Mouse (Mus musculus) kidney, embryonic 14.5 days (tissue): ENCODE measurements around the gene Rxrb. TPM values are rescaled to one million over a fixed set of nuclear protein-coding genes. Genes with fewer than 3 reads are reported as not detected.

Experiments used
- ATAC-seq: fragments of 200-750 bp; cut with Nextera tagmentation; 2 replicates; pipeline ENCODE4 v1.8.0; 2017; ENCODE audit warnings: moderate number of reproducible peaks, mild to moderate bottlenecking, moderate TSS enrichment, moderate library complexity; ENCODE audit not compliant: low FRiP score, low TSS enrichment
- H3K27ac ChIP-seq: fragments of 300-500 bp; sonication (generic); 2 replicates; pipeline ENCODE4 v1.5.1; 2014; ENCODE audit warnings: low read depth, mild to moderate bottlenecking, low read length, moderate library complexity, mixed read lengths
- H3K27me3 ChIP-seq: fragments of 300-500 bp; sonication (generic); 2 replicates; pipeline ENCODE4 v1.6.1; 2014; ENCODE audit warnings: mild to moderate bottlenecking, low read length; ENCODE audit not compliant: control insufficient read depth, insufficient read depth
- H3K36me3 ChIP-seq: fragments of 300-500 bp; sonication (generic); 2 replicates; pipeline ENCODE4 v1.6.1; 2014; ENCODE audit warnings: low read length, mixed read lengths; ENCODE audit not compliant: control insufficient read depth, insufficient read depth
- H3K4me1 ChIP-seq: fragments of 300-500 bp; sonication (generic); 2 replicates; pipeline ENCODE4 v1.6.1; 2014; ENCODE audit warnings: low read length, mixed read lengths; ENCODE audit not compliant: control insufficient read depth, insufficient read depth
- H3K4me2 ChIP-seq: fragments of 300-500 bp; sonication (generic); replicated peaks from 2 replicates; pipeline ENCODE4 v1.6.1; 2014; ENCODE audit warnings: low read depth, mild to moderate bottlenecking, low read length
- H3K4me3 ChIP-seq: fragments of 300-500 bp; sonication (generic); 2 replicates; pipeline ENCODE4 v1.5.1; 2014; ENCODE audit warnings: mild to moderate bottlenecking, low read length
- H3K9ac ChIP-seq: fragments of 300-500 bp; sonication (generic); 2 replicates; pipeline ENCODE4 v1.6.1; 2014; ENCODE audit warnings: low read depth, mild to moderate bottlenecking, low read length, moderate library complexity
- H3K9me3 ChIP-seq: fragments of 300-500 bp; sonication (generic); 2 replicates; pipeline ENCODE4 v1.6.1; 2016; ENCODE audit warnings: low read length; ENCODE audit not compliant: control insufficient read depth
- WGBS: fragments of 180-500 bp; shearing (Covaris S2); extraction: QIAGEN DNeasy Blood & Tissue Kit; methylation state at CpG from one replicate; pipeline ENCODE4 v1.1.7; 2014; 5-methylcytosine and 5-hydroxymethylcytosine counted together
- polyA plus RNA-seq: library from polyadenylated mRNA; unstranded; fragments of >200 nt; fragmentation: Nextera tagmentation; extraction: Ambion mirVana; gene quantifications from 2 replicates; pipeline ENCODE4 v1.2.1, GENCODE M21; 2014

Gene Rxrb
- polyA plus RNA-seq, 1 experiment from 2014 or later = 28.0 TPM

- 78% methylated on average over 10 of the region's 10 CpGs for WGBS
- Histone ChIP-seq H3K9ac (no peak overlapping the region), H3K4me2 (no peak overlapping the region), H3K27ac (no peak overlapping the region), H3K4me3 (no peak overlapping the region), H3K9me3 (no peaks in the 10 kb centered on the region), H3K27me3 (peaks cover 5% of the 10 kb centered on the region; the same call in 1 of the 2 replicates), H3K4me1 (peaks cover 39% of the 10 kb centered on the region), H3K36me3 (peaks cover 35% of the 10 kb centered on the region)
- ATAC-seq = no peak
These were observed 5.0 kb downstream of the Rxrb start for GRCm38 (mm10) chr17:34036647-34037046.

- Histone ChIP-seq H3K4me1 (peaks cover 43% of the 10 kb centered on the region), H3K4me3 (no peak overlapping the region), H3K27ac (no peak overlapping the region), H3K9me3 (no peaks in the 10 kb centered on the region), H3K36me3 (peaks cover 35% of the 10 kb centered on the region), H3K4me2 (no peak overlapping the region), H3K9ac (no peak overlapping the region), H3K27me3 (peaks cover 5% of the 10 kb centered on the region; the same call in 1 of the 2 replicates)
- ATAC-seq = no peak
- whole genome bisulfite sequencing = 89% methylated on average over 7 of the region's 7 CpGs
These were observed 5.6 kb downstream of the Rxrb start for GRCm38 (mm10) chr17:34037241-34037640.

GRCm38 (mm10) chr17:34038440-34038839, 6.8 kb downstream of the Rxrb start:
- no peak for ATAC-seq
- Histone ChIP-seq H3K4me2 (peak overlapping the region; percentile 42), H3K36me3 (peaks cover 35% of the 10 kb centered on the region), H3K9me3 (no peaks in the 10 kb centered on the region), H3K4me3 (peak overlapping the region; percentile 6; the same call in 1 of the 2 replicates), H3K4me1 (peaks cover 37% of the 10 kb centered on the region), H3K9ac (0 out of 2 replicates have a peak overlapping the region, but pooled peaks have one; percentile 28), H3K27me3 (peaks cover 7% of the 10 kb centered on the region; the same call in 1 of the 2 replicates), H3K27ac (no peak overlapping the region)
- 17% methylated on average over 18 of the region's 21 CpGs for WGBS

GRCm38 (mm10) chr17:34038878-34039561, 7.4 kb downstream of the Rxrb start, which contains the start of gene Col11a2:
Gene Col11a2 (plus strand): TSS chr17:34039437.
- peak within 1 kb of the TSS; percentile 42 for H3K4me2 ChIP-seq
- peak; percentile 30 for ATAC-seq
- no peaks in the 10 kb centered on the region for H3K9me3 ChIP-seq
- H3K4me1 ChIP-seq = peaks cover 36% of the 10 kb centered on the region
- peak within 1 kb of the TSS; percentile 6; the same call in 1 of the 2 replicates for H3K4me3 ChIP-seq
- 6% methylated on average over 28 of the region's 28 CpGs for WGBS
- peaks cover 7% of the 10 kb centered on the region; the same call in 1 of the 2 replicates for H3K27me3 ChIP-seq
- H3K9ac ChIP-seq = peak within 1 kb of the TSS; percentile 28; the same call in 1 of the 2 replicates
- no peak within 1 kb of the TSS for H3K27ac ChIP-seq
- peaks cover 34% of the 10 kb centered on the region for H3K36me3 ChIP-seq

GRCm38 (mm10) chr17:34039562-34040450, 8.2 kb downstream of the Rxrb start:
- H3K9ac ChIP-seq = no peak overlapping the region

GRCm38 (mm10) chr17:34045941-34046340, 14.3 kb downstream of the Rxrb start:
- no peak for ATAC-seq
- H3K9me3 ChIP-seq = peaks cover 7% of the 10 kb centered on the region
- no peaks in the 10 kb centered on the region for H3K36me3 ChIP-seq
- H3K9ac ChIP-seq = no peak overlapping the region
- WGBS = 77% methylated on average over 14 of the region's 14 CpGs
- H3K4me2 ChIP-seq = no peak overlapping the region
- H3K4me1 ChIP-seq = peaks cover 13% of the 10 kb centered on the region; the same call in 1 of the 2 replicates
- no peak overlapping the region for H3K27ac ChIP-seq
- 0 out of 2 replicates have a peak, but pooled peaks cover 2% of the 10 kb centered on the region for H3K27me3 ChIP-seq
- H3K4me3 ChIP-seq = no peak overlapping the region

More at GRCm38 (mm10) chr17:34039562-34040450, 8.2 kb downstream of the Rxrb start:
- H3K4me1 ChIP-seq = peaks cover 34% of the 10 kb centered on the region
- no peak overlapping the region for H3K27ac ChIP-seq
- peaks cover 26% of the 10 kb centered on the region for H3K36me3 ChIP-seq
- 19% methylated on average over 17 of the region's 17 CpGs for WGBS
- peak overlapping the region; percentile 42 for H3K4me2 ChIP-seq
- H3K4me3 ChIP-seq = no peak overlapping the region
- no peak for ATAC-seq
- H3K27me3 ChIP-seq = peaks cover 7% of the 10 kb centered on the region; the same call in 1 of the 2 replicates
- H3K9me3 ChIP-seq = no peaks in the 10 kb centered on the region

GRCm38 (mm10) chr17:34047404-34048050, 15.9 kb downstream of the Rxrb start:
- Histone ChIP-seq H3K27ac (no peak overlapping the region), H3K27me3 (0 out of 2 replicates have a peak, but pooled peaks cover 2% of the 10 kb centered on the region), H3K4me2 (no peak overlapping the region), H3K4me1 (no peaks in the 10 kb centered on the region), H3K9me3 (peaks cover 7% of the 10 kb centered on the region), H3K4me3 (no peak overlapping the region), H3K36me3 (no peaks in the 10 kb centered on the region), H3K9ac (no peak overlapping the region)
- no peak for ATAC-seq
- 94% methylated on average over 5 of the region's 5 CpGs for WGBS

GRCm38 (mm10) chr17:34057224-34057623, 25.6 kb downstream of the Rxrb start:
- Histone ChIP-seq H3K4me2 (no peak overlapping the region), H3K27me3 (no peaks in the 10 kb centered on the region), H3K9ac (no peak overlapping the region), H3K9me3 (no peaks in the 10 kb centered on the region), H3K4me1 (peaks cover 16% of the 10 kb centered on the region; the same call in 1 of the 2 replicates), H3K4me3 (no peak overlapping the region), H3K27ac (no peak overlapping the region), H3K36me3 (no peaks in the 10 kb centered on the region)
- ATAC-seq = no peak
- 45% methylated on average over 7 of the region's 7 CpGs for WGBS
